Mouse (Mus musculus) ES-E14 (cell line): ENCODE results near the gene Rasl10a. TPM values are rescaled to one million over a fixed set of nuclear protein-coding genes. Genes with fewer than 3 reads are reported as not detected.

Experiments
- DNase-seq: peaks from one replicate; pipeline ENCODE4 v3.0.0-alpha.2; 2013; ENCODE audit warnings: low read depth, low spot score
- H3K27ac ChIP-seq: 2 replicates; pipeline ENCODE4 v1.5.1; 2012; ENCODE audit warnings: low read depth, mild to moderate bottlenecking, low read length, moderate library complexity, mixed read lengths; ENCODE audit not compliant: poor library complexity, insufficient read depth, severe bottlenecking
- H3K36me3 ChIP-seq: 2 replicates; pipeline ENCODE4 v1.6.1; 2012; ENCODE audit warnings: mild to moderate bottlenecking, low read length, moderate library complexity, mixed read lengths; ENCODE audit not compliant: control insufficient read depth, poor library complexity, insufficient read depth, severe bottlenecking
- H3K4me1 ChIP-seq, 2 experiments: fragments of 150-350 bp in 1 of 2; sonication (generic) in 1 of 2; 2 replicates each; pipeline ENCODE4 v1.6.1; 2012; ENCODE audit warnings: low read length in 2 of 2, mild to moderate bottlenecking in 1 of 2, mixed read lengths in 1 of 2; ENCODE audit not compliant: control insufficient read depth in 2 of 2, insufficient read depth in 2 of 2, poor library complexity in 1 of 2
- H3K4me3 ChIP-seq, 2 experiments: fragments of 150-350 bp in 1 of 2; sonication (generic) in 1 of 2; 2 replicates each; pipeline ENCODE4 v1.5.1; 2012; ENCODE audit warnings: low read length in 2 of 2, low read depth in 1 of 2, mild to moderate bottlenecking in 1 of 2, mixed read lengths in 1 of 2; ENCODE audit not compliant: insufficient read depth in 1 of 2, poor library complexity in 1 of 2, severe bottlenecking in 1 of 2
- H3K9ac ChIP-seq: 2 replicates; pipeline ENCODE4 v1.6.1; 2012; ENCODE audit warnings: low read depth, mild to moderate bottlenecking, low read length, mixed read lengths; ENCODE audit not compliant: poor library complexity, insufficient read depth, severe bottlenecking
- H3K9me3 ChIP-seq: fragments of 150-350 bp; sonication (generic); 2 replicates; pipeline ENCODE4 v1.6.1; 2012; ENCODE audit warnings: low read depth, mild to moderate bottlenecking, low read length; ENCODE audit not compliant: control insufficient read depth, insufficient read depth
- CHD2 ChIP-seq: IDR thresholded peaks from 2 replicates; pipeline ENCODE4 v1.6.1; 2014; ENCODE audit warnings: mild to moderate bottlenecking, low read depth, low read length, inconsistent platforms
- HCFC1 ChIP-seq: IDR thresholded peaks from 2 replicates; pipeline ENCODE4 v1.6.1; 2012; ENCODE audit warnings: low read length, inconsistent platforms, borderline replicate concordance; ENCODE audit not compliant: insufficient read depth
- MAFK ChIP-seq: IDR thresholded peaks from 2 replicates; pipeline ENCODE4 v1.6.1; 2014; ENCODE audit warnings: mild to moderate bottlenecking, low read depth, low read length, inconsistent platforms; ENCODE audit not compliant: insufficient read depth
- ZC3H11A ChIP-seq: IDR thresholded peaks from 2 replicates; pipeline ENCODE4 v1.6.1; 2012; ENCODE audit warnings: low read depth, mild to moderate bottlenecking, inconsistent platforms, low read length, borderline replicate concordance
- ZNF384 ChIP-seq: IDR thresholded peaks from 2 replicates; pipeline ENCODE4 v1.6.1; 2012; ENCODE audit warnings: low read depth, low read length, inconsistent platforms
- in situ Hi-C, 2 experiments: fragments of 600-800 bp; cut with MboI; formaldehyde crosslinking; loops; one replicate each; pipeline ENCODE4 v1.15.1; 2025; ENCODE audit warnings: low sequenced_read_pairs in 2 of 2, inconsistent platforms in 1 of 2; ENCODE audit not compliant: unreplicated experiment in 2 of 2
- total RNA-seq: library from RNA; depleted of rRNA; stranded (reverse); fragments of 300-350 nt; gene quantifications from 2 replicates; pipeline ENCODE4 v1.2.3, GENCODE M21; 2012

Gene Rasl10a
- total RNA-seq, 1 experiment = 1.5 TPM

GRCm38 (mm10) chr11:5035421-5035820, 22.5 kb upstream of the Rasl10a start:
- Histone ChIP-seq H3K27ac (no peak overlapping the region), H3K9me3 (no peaks in the 10 kb centered on the region), H3K4me3 (no peak overlapping the region), H3K4me1 (peaks cover 0 to 3% of the 10 kb centered on the region in 2 experiments; a peak in 1 of 4 replicates), H3K9ac (no peak overlapping the region), H3K36me3 (peaks cover 67% of the 10 kb centered on the region)
- DNase-seq = no peak
- TF ChIP-seq MAFK (no peak), ZC3H11A (no peak), CHD2 (no peak), ZNF384 (no peak), HCFC1 (no peak)
- in situ Hi-C loops = no loop called here

- TF ChIP-seq HCFC1 = no peak
- no peak for TF ChIP-seq ZNF384
- TF ChIP-seq ZC3H11A = no peak
- TF ChIP-seq CHD2 = no peak
- in situ Hi-C loops = no loop called here
- DNase-seq = no peak
- no peak overlapping the region for H3K27ac ChIP-seq
- peaks cover 66% of the 10 kb centered on the region for H3K36me3 ChIP-seq
- no peaks in the 10 kb centered on the region for H3K9me3 ChIP-seq
- no peak overlapping the region for H3K9ac ChIP-seq
- H3K4me1 ChIP-seq = peaks cover 0 to 11% of the 10 kb centered on the region in 2 experiments; a peak in 1 of 4 replicates
- H3K4me3 ChIP-seq = no peak overlapping the region
Measured at GRCm38 (mm10) chr11:5037146-5037854, 20.6 kb upstream of the Rasl10a start.

- in situ Hi-C loops = no loop called here
- peaks cover 44% of the 10 kb centered on the region for H3K36me3 ChIP-seq
- no peak overlapping the region for H3K9ac ChIP-seq
- peaks cover 0 to 11% of the 10 kb centered on the region in 2 experiments; a peak in 1 of 4 replicates for H3K4me1 ChIP-seq
- DNase-seq = no peak
- TF ChIP-seq ZC3H11A (no peak), HCFC1 (no peak), CHD2 (no peak), MAFK (no peak)
- no peak overlapping the region for H3K27ac ChIP-seq
- no peaks in the 10 kb centered on the region for H3K9me3 ChIP-seq
- H3K4me3 ChIP-seq = no peak overlapping the region
Measured at GRCm38 (mm10) chr11:5040585-5040984, 17.3 kb upstream of the Rasl10a start.

GRCm38 (mm10) chr11:5041144-5041780, 16.7 kb upstream of the Rasl10a start:
- no peak for DNase-seq
- no peak overlapping the region for H3K9ac ChIP-seq
- H3K4me1 ChIP-seq = peaks cover 2 to 15% of the 10 kb centered on the region in 2 experiments; a peak in 2 of 4 replicates
- in situ Hi-C loops = no loop called here
- TF ChIP-seq CHD2 (no peak), ZC3H11A (no peak), HCFC1 (no peak), ZNF384 (no peak), MAFK (no peak)
- no peaks in the 10 kb centered on the region for H3K9me3 ChIP-seq
- no peak overlapping the region for H3K4me3 ChIP-seq
- H3K27ac ChIP-seq = no peak overlapping the region
- peaks cover 38% of the 10 kb centered on the region for H3K36me3 ChIP-seq
